Mouse (Mus musculus) intestine, embryonic 14.5 days (tissue): Measurements from ENCODE around the gene Ap5s1. TPM values are rescaled to one million over a fixed set of nuclear protein-coding genes. Genes with fewer than 3 reads are reported as not detected.

Experiments used
- ATAC-seq: fragments of 200-750 bp; cut with Nextera tagmentation; replicated peaks from 2 replicates; pipeline ENCODE4 v1.8.0; 2017; ENCODE audit warnings: low read depth, moderate number of reproducible peaks, moderate TSS enrichment, moderate library complexity; ENCODE audit not compliant: low FRiP score, low TSS enrichment
- DNase-seq: peaks from one replicate; pipeline ENCODE4 v3.0.0-alpha.2; 2018; ENCODE audit warnings: low spot score
- H3K27ac ChIP-seq: fragments of 300-500 bp; sonication (generic); 2 replicates; pipeline ENCODE4 v1.5.1; 2014; ENCODE audit warnings: low read depth, mild to moderate bottlenecking, control low read depth
- H3K27me3 ChIP-seq: fragments of 300-500 bp; sonication (generic); replicated peaks from 2 replicates; pipeline ENCODE4 v1.6.1; 2014; ENCODE audit warnings: low read length, control low read depth; ENCODE audit not compliant: control insufficient read depth, insufficient read depth
- H3K36me3 ChIP-seq: fragments of 300-500 bp; sonication (generic); 2 replicates; pipeline ENCODE4 v1.6.1; 2014; ENCODE audit warnings: low read length, control low read depth; ENCODE audit not compliant: control insufficient read depth, insufficient read depth
- H3K4me1 ChIP-seq: fragments of 300-500 bp; sonication (generic); replicated peaks from 2 replicates; pipeline ENCODE4 v1.6.1; 2014; ENCODE audit warnings: low read length, control low read depth, mixed read lengths; ENCODE audit not compliant: control insufficient read depth, insufficient read depth
- H3K4me2 ChIP-seq: fragments of 300-500 bp; sonication (generic); 2 replicates; pipeline ENCODE4 v1.6.1; 2014; ENCODE audit warnings: low read length
- H3K4me3 ChIP-seq: fragments of 300-500 bp; sonication (generic); 2 replicates; pipeline ENCODE4 v1.5.1; 2014; ENCODE audit warnings: low read depth, low read length, control low read depth, mixed read lengths
- H3K9ac ChIP-seq: fragments of 300-500 bp; sonication (generic); 2 replicates; pipeline ENCODE4 v1.6.1; 2014; ENCODE audit warnings: mild to moderate bottlenecking, low read length
- H3K9me3 ChIP-seq: fragments of 300-500 bp; sonication (generic); 2 replicates; pipeline ENCODE4 v1.6.1; 2016; ENCODE audit warnings: low read length, control low read depth; ENCODE audit not compliant: control insufficient read depth
- WGBS: fragments of 180-500 bp; shearing (Covaris S2); extraction: QIAGEN DNeasy Blood & Tissue Kit; methylation state at CpG from one replicate; pipeline ENCODE4 v1.1.7; 2014; 5-methylcytosine and 5-hydroxymethylcytosine counted together
- polyA plus RNA-seq: library from polyadenylated mRNA; unstranded; fragments of >200 nt; fragmentation: Nextera tagmentation; extraction: Ambion mirVana; gene quantifications from 2 replicates; pipeline ENCODE4 v1.2.1, GENCODE M21; 2014

Gene Ap5s1
- polyA plus RNA-seq, 1 experiment from 2014 or later = 23.4 TPM

DNA sequence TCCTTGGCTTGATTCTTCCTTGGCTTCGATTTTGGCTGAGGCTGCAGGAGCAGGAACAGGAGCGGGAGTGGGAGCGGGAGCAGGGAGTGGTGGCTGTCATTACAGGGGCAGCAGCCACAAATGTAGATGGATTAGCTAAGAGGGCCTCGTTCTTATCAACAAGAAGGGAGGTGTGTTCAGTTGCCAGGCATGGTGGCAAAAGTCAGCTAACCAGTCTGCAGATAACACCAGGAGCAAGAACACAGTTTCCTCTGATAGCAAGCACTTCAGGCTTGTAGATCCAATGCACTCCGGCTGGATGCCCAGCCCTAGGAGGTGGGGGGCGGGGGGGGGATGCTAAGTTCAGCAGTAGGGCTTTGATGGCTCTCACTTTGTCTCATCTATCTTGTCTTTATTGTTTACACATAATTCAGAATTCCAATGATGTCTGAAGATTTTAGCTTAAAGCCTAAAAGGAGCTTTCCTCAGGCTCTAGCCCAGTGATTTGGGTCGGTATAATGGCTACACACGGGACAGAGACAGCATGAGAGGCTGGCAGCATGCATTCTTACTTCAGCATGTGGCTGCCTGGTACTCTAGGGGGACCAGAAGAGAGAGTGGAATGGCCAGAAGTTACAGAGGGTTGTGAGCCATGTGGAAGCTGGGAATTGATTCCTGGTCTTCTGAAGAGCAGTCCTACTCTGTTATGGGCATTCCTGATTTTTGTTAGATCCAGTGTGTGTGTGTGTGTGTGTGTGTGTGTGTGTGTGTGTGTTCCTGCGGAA, 53.8 kb downstream of the Ap5s1 start:
- Histone ChIP-seq H3K4me3 (no peak overlapping the region), H3K36me3 (no peaks in the 10 kb centered on the region), H3K4me1 (peaks cover 26% of the 10 kb centered on the region), H3K27me3 (no peaks in the 10 kb centered on the region), H3K27ac (peak overlapping the region; percentile 99; the same call in 1 of the 2 replicates), H3K4me2 (no peak overlapping the region), H3K9me3 (no peaks in the 10 kb centered on the region), H3K9ac (no peak overlapping the region)
- ATAC-seq (no peak), DNase-seq (peak; percentile 52)
- WGBS = 32% methylated on average over 9 of the region's 9 CpGs

DNA sequence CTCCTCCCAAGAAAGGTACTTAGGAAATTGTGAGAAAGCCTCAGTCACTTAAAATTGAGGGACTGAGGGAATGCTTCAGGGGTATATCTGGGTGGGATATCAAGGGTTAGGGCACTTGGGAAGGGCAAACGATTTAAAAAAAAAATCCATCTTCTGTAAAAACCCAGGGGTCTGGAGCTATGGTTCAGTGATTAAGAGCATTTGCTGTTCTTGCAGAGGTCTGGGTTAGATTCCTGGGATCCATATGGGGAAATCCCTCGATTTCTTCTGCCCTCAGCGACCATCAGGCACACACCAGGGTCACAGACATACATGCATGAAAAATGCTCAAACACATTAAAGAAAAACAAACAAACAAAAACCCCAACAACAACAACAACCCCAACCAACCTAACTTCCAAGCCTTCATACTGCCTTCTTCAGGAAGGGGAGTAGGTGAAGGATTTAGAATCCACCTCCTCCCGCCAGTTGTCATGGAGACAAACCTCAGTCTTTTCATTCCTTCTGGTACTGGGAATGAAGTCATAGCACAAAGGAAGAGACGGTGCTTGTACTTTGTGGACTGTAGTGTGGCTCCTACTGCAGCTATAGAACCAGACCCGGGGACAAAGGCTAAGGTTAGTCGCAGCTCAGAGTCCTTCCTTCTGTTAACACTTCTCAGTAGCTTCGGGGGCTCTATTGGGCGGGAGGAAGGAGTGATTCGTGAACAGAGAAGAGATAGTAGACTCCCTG, 54.8 kb downstream of the Ap5s1 start:
- DNase-seq (peak; percentile 53), ATAC-seq (peak; percentile 77)
- Histone ChIP-seq H3K36me3 (no peaks in the 10 kb centered on the region), H3K27me3 (no peaks in the 10 kb centered on the region), H3K9me3 (no peaks in the 10 kb centered on the region), H3K4me1 (peaks cover 26% of the 10 kb centered on the region), H3K27ac (peak overlapping the region; percentile 99), H3K9ac (peak overlapping the region; percentile 94), H3K4me2 (peak overlapping the region; percentile 98), H3K4me3 (peak overlapping the region; percentile 83)
- WGBS = 5% methylated on average over 10 of the region's 10 CpGs

DNA sequence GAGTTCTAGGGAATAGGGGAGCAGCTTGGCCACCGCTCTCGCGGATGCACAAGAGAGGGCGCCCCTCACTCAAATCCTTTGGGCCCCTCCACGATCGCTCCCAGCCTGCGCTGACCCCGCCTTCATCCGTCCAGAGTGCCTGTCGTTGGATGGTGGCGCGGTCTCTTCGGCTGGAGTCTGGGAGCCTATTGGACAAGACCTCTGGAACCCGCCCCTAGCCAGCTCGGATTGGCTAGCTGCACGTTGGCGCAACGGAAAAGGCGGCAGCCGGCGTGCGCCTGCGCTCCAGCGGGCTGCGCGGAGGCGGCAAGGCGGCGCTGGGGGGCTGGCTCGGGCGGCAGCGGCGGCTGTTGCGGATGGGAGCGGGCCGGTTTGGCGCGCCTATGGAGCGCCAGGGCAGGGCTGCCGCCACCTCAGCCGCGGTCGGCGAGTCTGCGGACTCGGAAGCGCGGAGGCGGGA, 55.4 kb downstream of the Ap5s1 start, which contains the start of gene Pank2:
Gene Pank2 (plus strand): TSS at position 283 of the 460 bp plus-strand sequence.
- peak within 1 kb of the TSS; percentile 99 for H3K27ac ChIP-seq
- H3K9me3 ChIP-seq = no peaks in the 10 kb centered on the region
- no peaks in the 10 kb centered on the region for H3K27me3 ChIP-seq
- under 1% methylated on average over 46 of the region's 49 CpGs for WGBS
- H3K4me2 ChIP-seq = peak within 1 kb of the TSS; percentile 98
- H3K4me1 ChIP-seq = peaks cover 26% of the 10 kb centered on the region
- ATAC-seq = peak; percentile 100
- no peaks in the 10 kb centered on the region for H3K36me3 ChIP-seq
- peak; percentile 94 for DNase-seq
- H3K9ac ChIP-seq = peak within 1 kb of the TSS; percentile 94
- peak within 1 kb of the TSS; percentile 83 for H3K4me3 ChIP-seq

Other genes with a start within 250 kb of the Ap5s1 start
- 13.7 and 15.8 TPM in 2 replicates for gene Gfra4, start 164.0 kb upstream of the Ap5s1 start, polyA plus RNA-seq
- 1.8 and 1.9 TPM in 2 replicates for gene Adam33, start 143.3 kb upstream of the Ap5s1 start, polyA plus RNA-seq
- gene Siglec1, start 120.3 kb upstream of the Ap5s1 start, polyA plus RNA-seq = 0.30 and 0.41 TPM in 2 replicates
- 5.4 and 6.8 TPM in 2 replicates for gene Hspa12b, start 79.8 kb upstream of the Ap5s1 start, polyA plus RNA-seq
- gene Gm11037, start 73.6 kb upstream of the Ap5s1 start, polyA plus RNA-seq = not detected in 2 replicates
- 91.4 and 93.1 TPM in 2 replicates for gene 1700037H04Rik, start 47.0 kb upstream of the Ap5s1 start, polyA plus RNA-seq
- 8.8 and 9.5 TPM in 2 replicates for gene Cenpb, start 27.0 kb upstream of the Ap5s1 start, polyA plus RNA-seq
- gene Cdc25b, start 20.1 kb upstream of the Ap5s1 start, polyA plus RNA-seq = 51.8 and 61.0 TPM in 2 replicates
- 5.8 and 6.4 TPM in 2 replicates for gene Spef1, start 19.8 kb upstream of the Ap5s1 start, polyA plus RNA-seq
- gene Mavs, start 27.0 kb downstream of the Ap5s1 start, polyA plus RNA-seq = 19.1 and 19.8 TPM in 2 replicates
- 35.9 and 37.6 TPM in 2 replicates for gene Pank2, start 55.4 kb downstream of the Ap5s1 start, polyA plus RNA-seq
- gene Rnf24, start 145.8 kb downstream of the Ap5s1 start, polyA plus RNA-seq = 2.7 and 3.0 TPM in 2 replicates